11 mouse cellular contexts compared by ENCODE assay signal in the genomic region with DNA sequence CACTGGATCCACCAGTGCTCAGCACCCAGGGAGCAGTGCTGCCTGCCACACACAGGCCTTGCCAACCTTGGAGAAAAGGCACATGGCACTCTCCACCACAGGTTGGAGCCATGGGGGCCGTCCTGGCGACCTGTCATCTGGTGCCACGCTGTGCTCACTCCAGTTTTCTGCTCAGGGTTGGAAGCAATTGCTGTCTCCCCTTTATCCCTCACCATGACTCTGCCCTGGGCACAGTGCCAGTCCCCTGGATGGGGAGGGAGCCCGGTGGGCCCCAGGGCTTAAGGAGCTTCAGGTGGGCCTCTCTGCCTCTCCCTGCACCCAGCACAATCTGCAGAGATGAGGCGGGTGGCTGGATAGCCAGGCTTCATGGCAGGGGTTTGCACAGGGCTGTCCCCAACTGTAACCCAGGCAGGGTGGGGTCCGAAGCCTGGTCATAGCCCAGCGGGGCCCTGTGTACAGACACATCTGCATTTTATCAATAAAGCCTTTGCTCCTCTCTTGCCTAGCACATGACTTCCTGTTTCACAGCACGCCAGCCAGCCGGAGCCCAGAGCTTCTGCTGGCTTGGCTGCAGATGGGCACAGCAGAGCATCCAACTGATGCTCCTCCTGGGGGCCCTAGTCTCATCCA. TPM values are rescaled to one million over a fixed set of nuclear protein-coding genes. Genes with fewer than 3 reads are reported as not detected.
DNase-seq lines count a peak whose midpoint lies in the region; ATAC-seq and TF ChIP-seq lines count a peak whose summit lies in the region.
"Had no signal": no experiment of that assay in that cellular context is flagged by ENCODE, and none has a peak within 500 bp of the region (broad histone marks: within the 10 kb centered on the region; RNA-seq: fewer than 3 reads in every experiment).

No protein-coding gene starts in this region.

- H3K36me3 ChIP-seq in forebrain, embryonic 13.5 days (ENCODE audit: poor library complexity, severe bottlenecking), result 0 out of 2 replicates have a peak, but pooled peaks cover 4% of the 10 kb centered on the region
- H3K36me3 ChIP-seq in forebrain, embryonic 12.5 days (replicated peaks), result 0 out of 2 replicates have a peak, but pooled peaks cover 3% of the 10 kb centered on the region
- H3K36me3 ChIP-seq in MEL (ENCODE audit: control insufficient read depth in 1 of 2, insufficient read depth in 2 of 2, low read length in 2 of 2), result no peaks in the 10 kb centered on the region
- no peaks in the 10 kb centered on the region for H3K36me3 ChIP-seq in hindbrain, postnatal 0 days (ENCODE audit: insufficient read depth, low read length)

- WGBS in forebrain, embryonic 13.5 days, result 78% methylated on average over 9 of the region's 9 CpGs
- WGBS in forebrain, embryonic 12.5 days, result 74% methylated on average over 9 of the region's 9 CpGs
- 57% methylated on average over 9 of the region's 9 CpGs for WGBS in hindbrain, postnatal 0 days

- peak in 1 of 2 experiments; percentile 25 for DNase-seq in layer of hippocampus, adult 2 months (ENCODE audit: low spot score in 2 of 2)
- DNase-seq in layer of hippocampus, adult 11-12 months (ENCODE audit: low spot score), result no peak
- DNase-seq in MEL (ENCODE audit: low read depth, low spot score), result peak; percentile 49
- DNase-seq in hindbrain, postnatal 0 days (ENCODE audit: low spot score), result no peak
- DNase-seq in spleen, postnatal 10 days (ENCODE audit: low spot score in 2 of 2), result no peak
- DNase-seq in urinary bladder, postnatal 14 days (ENCODE audit: low spot score), result no peak
- DNase-seq: adrenal gland, adult 8-10 months; right cerebral cortex, postnatal 4 days had no signal

- no peak overlapping the region for H3K4me3 ChIP-seq in forebrain, embryonic 13.5 days
- H3K4me3 ChIP-seq in forebrain, embryonic 12.5 days (replicated peaks), result no peak overlapping the region
- H3K4me3 ChIP-seq in layer of hippocampus, adult 2 months, result no peak overlapping the region
- H3K4me3 ChIP-seq in MEL (ENCODE audit: control insufficient read depth in 1 of 2, insufficient read depth in 1 of 2, low read depth in 2 of 2, low read length in 2 of 2), result no peak overlapping the region
- H3K4me3 ChIP-seq in hindbrain, postnatal 0 days (ENCODE audit: low read length), result no peak overlapping the region

- TF ChIP-seq RAD21 in MEL (IDR thresholded peaks at IDR 0.05; ENCODE audit: low read depth, low read length), result no peak

- H3K4me2 ChIP-seq in forebrain, embryonic 13.5 days, result no peak overlapping the region
- no peak overlapping the region for H3K4me2 ChIP-seq in forebrain, embryonic 12.5 days
- no peak overlapping the region for H3K4me2 ChIP-seq in hindbrain, postnatal 0 days (ENCODE audit: low read depth, low read length)

- no peak for TF ChIP-seq EP300 in MEL (IDR thresholded peaks at IDR 0.05; ENCODE audit: low read depth in 1 of 2, low read length in 2 of 2)

- TF ChIP-seq CTCF in layer of hippocampus, adult 2 months (conservative IDR thresholded peaks at IDR 0.05), result no peak
- no peak for TF ChIP-seq CTCF in MEL (IDR thresholded peaks at IDR 0.05 in 2 of 3, conservative IDR thresholded peaks at IDR 0.05 in 1 of 3; ENCODE audit: control insufficient read depth in 1 of 3, insufficient read depth in 1 of 3, low read depth in 2 of 3, low read length in 3 of 3, poor library complexity in 1 of 3, severe bottlenecking in 1 of 3)
- no peak for TF ChIP-seq CTCF in hindbrain, postnatal 0 days (IDR thresholded peaks at IDR 0.05; ENCODE audit: low read depth)

- H3K4me1 ChIP-seq in forebrain, embryonic 13.5 days, result peaks cover 6% of the 10 kb centered on the region; the same call in 1 of the 2 replicates
- H3K4me1 ChIP-seq in forebrain, embryonic 12.5 days, result no peaks in the 10 kb centered on the region
- H3K4me1 ChIP-seq in MEL (ENCODE audit: control insufficient read depth in 1 of 2, insufficient read depth in 2 of 2, low read length in 2 of 2), result peaks cover 0 to 7% of the 10 kb centered on the region in 2 experiments; a peak in 3 of 4 replicates
- H3K4me1 ChIP-seq in hindbrain, postnatal 0 days (ENCODE audit: insufficient read depth, low read length), result no peaks in the 10 kb centered on the region

- H3K27me3 ChIP-seq in forebrain, embryonic 13.5 days, result no peaks in the 10 kb centered on the region
- H3K27me3 ChIP-seq in forebrain, embryonic 12.5 days, result no peaks in the 10 kb centered on the region
- H3K27me3 ChIP-seq in MEL (ENCODE audit: control insufficient read depth in 1 of 2, insufficient read depth in 2 of 2, low read length in 2 of 2), result no peaks in the 10 kb centered on the region; a peak in 2 of 4 replicates
- no peaks in the 10 kb centered on the region for H3K27me3 ChIP-seq in hindbrain, postnatal 0 days (ENCODE audit: insufficient read depth, low read length)

- H3K9me3 ChIP-seq in forebrain, embryonic 13.5 days (replicated peaks), result no peaks in the 10 kb centered on the region
- no peaks in the 10 kb centered on the region for H3K9me3 ChIP-seq in forebrain, embryonic 12.5 days
- H3K9me3 ChIP-seq in MEL (replicated peaks; ENCODE audit: insufficient read depth, low read length), result no peaks in the 10 kb centered on the region
- no peaks in the 10 kb centered on the region for H3K9me3 ChIP-seq in hindbrain, postnatal 0 days (ENCODE audit: low read length)

- H3K79me2 ChIP-seq in MEL (ENCODE audit: control insufficient read depth, insufficient read depth, low read length, poor library complexity), result no peaks in the 10 kb centered on the region

- no peak for TF ChIP-seq POLR2A in MEL (IDR thresholded peaks at IDR 0.05; ENCODE audit: control insufficient read depth in 1 of 2, insufficient read depth in 1 of 2, low read depth in 1 of 2, low read length in 2 of 2, poor library complexity in 1 of 2)

- H3K27ac ChIP-seq in forebrain, embryonic 13.5 days, result no peak overlapping the region
- H3K27ac ChIP-seq in forebrain, embryonic 12.5 days, result no peak overlapping the region
- peak overlapping the region; percentile 12; the same call in 1 of the 2 replicates for H3K27ac ChIP-seq in layer of hippocampus, adult 2 months
- H3K27ac ChIP-seq in MEL (ENCODE audit: control insufficient read depth, low read depth, low read length), result 0 out of 2 replicates have a peak overlapping the region, but pooled peaks have one; percentile 8
- no peak overlapping the region for H3K27ac ChIP-seq in hindbrain, postnatal 0 days

- no peak for ATAC-seq in forebrain, embryonic 13.5 days
- ATAC-seq in forebrain, embryonic 12.5 days (ENCODE audit: low FRiP score), result no peak
- peak; percentile 25; the same call in 1 of the 2 replicates for ATAC-seq in hindbrain, postnatal 0 days

- H3K9ac ChIP-seq in forebrain, embryonic 13.5 days, result 0 out of 2 replicates have a peak overlapping the region, but pooled peaks have one; percentile 4
- H3K9ac ChIP-seq in forebrain, embryonic 12.5 days, result no peak overlapping the region
- H3K9ac ChIP-seq in MEL (ENCODE audit: control insufficient read depth, low read depth, low read length, poor library complexity, severe bottlenecking), result no peak overlapping the region
- H3K9ac ChIP-seq in hindbrain, postnatal 0 days (replicated peaks; ENCODE audit: low read length), result no peak overlapping the region

RNA-seq across cellular contexts. Expression of a gene that starts 1.5 kb away (rescaled TPM):
- polyA plus RNA-seq in forebrain, embryonic 13.5 days (2015; fragmentation: Nextera tagmentation; extraction: Ambion mirVana), result 0.15 and 0.21 TPM in 2 replicates
- polyA plus RNA-seq in forebrain, embryonic 12.5 days (2016; fragmentation: Nextera tagmentation; extraction: Ambion mirVana), result 0.28 and 0.49 TPM in 2 replicates
- total RNA-seq in layer of hippocampus, adult 2 months (2021), result not detected
- not detected in 2 replicates for total RNA-seq in MEL (2012; rRNA removed)
- polyA plus RNA-seq in MEL (2012; ENCODE audit: insufficient read depth in 1 of 2, insufficient read length in 2 of 2, low read depth in 1 of 2, low replicate concordance in 2 of 2, missing spikeins in 1 of 2), result not detected
- 0.42 TPM in 1 of 2 replicates, not detected in the other for total RNA-seq in hindbrain, postnatal 0 days (2014; rRNA removed)
- 0.97 and 1.5 TPM in 2 replicates for polyA plus RNA-seq in hindbrain, postnatal 0 days (2015; fragmentation: Nextera tagmentation; extraction: Ambion mirVana)
- polyA plus RNA-seq: heart, embryonic 16.5 days had no signal

RNA-seq across cellular contexts. Expression of a gene that starts 11.1 kb away (rescaled TPM):
- polyA plus RNA-seq in forebrain, embryonic 13.5 days (2015; fragmentation: Nextera tagmentation; extraction: Ambion mirVana), result 0.79 and 1.1 TPM in 2 replicates
- polyA plus RNA-seq in forebrain, embryonic 12.5 days (2016; fragmentation: Nextera tagmentation; extraction: Ambion mirVana), result 1.1 and 1.5 TPM in 2 replicates
- 1 to 10 TPM; 7.4 to 8.6 TPM for total RNA-seq in layer of hippocampus, adult 2 months (2021)
- total RNA-seq in MEL (2012; rRNA removed), result 0.31 TPM in 1 of 2 replicates, not detected in the other
- polyA plus RNA-seq in MEL (2012; ENCODE audit: insufficient read depth in 1 of 2, insufficient read length in 2 of 2, low read depth in 1 of 2, low replicate concordance in 2 of 2, missing spikeins in 1 of 2), result under 1 TPM in 1 of 2 experiments, not detected in 1; 0.38 TPM
- 2.2 and 3.6 TPM in 2 replicates for total RNA-seq in hindbrain, postnatal 0 days (2014; rRNA removed)
- polyA plus RNA-seq in hindbrain, postnatal 0 days (2015; fragmentation: Nextera tagmentation; extraction: Ambion mirVana), result 3.9 and 4.6 TPM in 2 replicates

RNA-seq across cellular contexts. Expression of a gene that starts 17.8 kb away (rescaled TPM):
- not detected in 2 replicates for polyA plus RNA-seq in forebrain, embryonic 13.5 days (2015; fragmentation: Nextera tagmentation; extraction: Ambion mirVana)
- polyA plus RNA-seq in forebrain, embryonic 12.5 days (2016; fragmentation: Nextera tagmentation; extraction: Ambion mirVana), result 0.14 TPM in 2 replicates
- 1 to 10 TPM; 1.6 to 1.9 TPM for total RNA-seq in layer of hippocampus, adult 2 months (2021)
- total RNA-seq in MEL (2012; rRNA removed), result not detected in 2 replicates
- under 1 TPM in 1 of 2 experiments, not detected in 1; 0.10 TPM for polyA plus RNA-seq in MEL (2012; ENCODE audit: insufficient read depth in 1 of 2, insufficient read length in 2 of 2, low read depth in 1 of 2, low replicate concordance in 2 of 2, missing spikeins in 1 of 2)
- total RNA-seq in hindbrain, postnatal 0 days (2014; rRNA removed), result 0.61 and 1.6 TPM in 2 replicates
- polyA plus RNA-seq in hindbrain, postnatal 0 days (2015; fragmentation: Nextera tagmentation; extraction: Ambion mirVana), result not detected in 2 replicates
- polyA plus RNA-seq: heart, embryonic 16.5 days had no signal

RNA-seq across cellular contexts. Expression of a gene that starts 51.9 kb away (rescaled TPM):
- 114 and 118 TPM in 2 replicates for polyA plus RNA-seq in forebrain, embryonic 13.5 days (2015; fragmentation: Nextera tagmentation; extraction: Ambion mirVana)
- 73.4 and 75.1 TPM in 2 replicates for polyA plus RNA-seq in forebrain, embryonic 12.5 days (2016; fragmentation: Nextera tagmentation; extraction: Ambion mirVana)
- 10 to 100 TPM; 65.6 to 67.0 TPM for total RNA-seq in layer of hippocampus, adult 2 months (2021)
- 4.9 and 5.7 TPM in 2 replicates for total RNA-seq in MEL (2012; rRNA removed)
- polyA plus RNA-seq in MEL (2012; ENCODE audit: insufficient read depth in 1 of 2, insufficient read length in 2 of 2, low read depth in 1 of 2, low replicate concordance in 2 of 2, missing spikeins in 1 of 2), result 10 to 100 TPM in 1 of 2 experiments, not detected in 1; 18.4 TPM
- total RNA-seq in hindbrain, postnatal 0 days (2014; rRNA removed), result 42.9 and 48.5 TPM in 2 replicates
- polyA plus RNA-seq in hindbrain, postnatal 0 days (2015; fragmentation: Nextera tagmentation; extraction: Ambion mirVana), result 98.0 and 108 TPM in 2 replicates

RNA-seq across cellular contexts. Expression of a gene that starts 52.7 kb away (rescaled TPM):
- 5.7 and 5.8 TPM in 2 replicates for polyA plus RNA-seq in forebrain, embryonic 13.5 days (2015; fragmentation: Nextera tagmentation; extraction: Ambion mirVana)
- polyA plus RNA-seq in forebrain, embryonic 12.5 days (2016; fragmentation: Nextera tagmentation; extraction: Ambion mirVana), result 7.1 and 7.8 TPM in 2 replicates
- 10 to 100 TPM; 14.0 to 14.6 TPM for total RNA-seq in layer of hippocampus, adult 2 months (2021)
- 8.0 and 9.1 TPM in 2 replicates for total RNA-seq in MEL (2012; rRNA removed)
- polyA plus RNA-seq in MEL (2012; ENCODE audit: insufficient read depth in 1 of 2, insufficient read length in 2 of 2, low read depth in 1 of 2, low replicate concordance in 2 of 2, missing spikeins in 1 of 2), result 10 to 100 TPM in 1 of 2 experiments, not detected in 1; 15.5 TPM
- 19.9 and 22.4 TPM in 2 replicates for total RNA-seq in hindbrain, postnatal 0 days (2014; rRNA removed)
- polyA plus RNA-seq in hindbrain, postnatal 0 days (2015; fragmentation: Nextera tagmentation; extraction: Ambion mirVana), result 13.4 and 14.1 TPM in 2 replicates

Comparison
In these comparisons a context has a peak if more than half of its experiments do, and no peak if none do; other contexts are left out.
1. H3K27ac ChIP-seq: peak in layer of hippocampus, adult 2 months (single experiment) and MEL (single experiment); none in forebrain, embryonic 13.5 days (single experiment), forebrain, embryonic 12.5 days (single experiment) and hindbrain, postnatal 0 days (single experiment).